Mouse (Mus musculus) left cerebral cortex, postnatal 25 days (tissue): ENCODE results near the gene Phf14. TPM values are rescaled to one million over a fixed set of nuclear protein-coding genes. Genes with fewer than 3 reads are reported as not detected.
"Not testable (repeated sequence)": the region's sequence is repeated elsewhere in the genome, so short reads cannot be mapped to it uniquely, and the experiment has no call there.

Experiments used
- DNase-seq, 2 experiments: peaks; one replicate each; pipeline ENCODE4 v3.0.0; 2022; ENCODE audit warnings: low spot score in 2 of 2, mixed read lengths in 1 of 2
- intact Hi-C: fragments of 180-260 bp; cut with DNase I; formaldehyde crosslinking; loops from one replicate; pipeline ENCODE4 v1.15.1; 2025
- total RNA-seq, 2 experiments: library from RNA; stranded (reverse); gene quantifications; 2 replicates each; pipeline ENCODE4 v1.2.3; 2021

Gene Phf14
- total RNA-seq, 2 experiments from 2014 or later: 92.7 to 94.3 TPM

DNA sequence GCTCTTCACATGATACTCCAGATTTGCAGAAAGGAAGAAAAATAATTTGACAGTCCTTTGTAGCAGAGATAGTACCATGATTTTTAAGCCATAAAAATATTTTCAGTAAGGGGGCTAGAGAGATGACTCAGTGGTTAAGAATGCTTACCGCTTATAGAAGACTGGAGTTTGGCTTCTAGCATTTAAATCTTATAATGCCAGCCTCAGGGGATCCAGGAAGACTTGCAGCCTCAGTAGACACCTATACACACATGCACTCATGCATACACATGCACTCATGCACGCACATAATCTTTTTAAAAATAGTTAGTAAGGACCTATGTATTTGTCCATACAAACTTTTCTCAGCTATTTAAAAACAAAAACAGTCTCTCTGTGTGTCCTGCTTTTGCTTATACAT, 174.5 kb downstream of the Phf14 start:
- no peak for DNase-seq
- intact Hi-C loops: no loop called here

DNA sequence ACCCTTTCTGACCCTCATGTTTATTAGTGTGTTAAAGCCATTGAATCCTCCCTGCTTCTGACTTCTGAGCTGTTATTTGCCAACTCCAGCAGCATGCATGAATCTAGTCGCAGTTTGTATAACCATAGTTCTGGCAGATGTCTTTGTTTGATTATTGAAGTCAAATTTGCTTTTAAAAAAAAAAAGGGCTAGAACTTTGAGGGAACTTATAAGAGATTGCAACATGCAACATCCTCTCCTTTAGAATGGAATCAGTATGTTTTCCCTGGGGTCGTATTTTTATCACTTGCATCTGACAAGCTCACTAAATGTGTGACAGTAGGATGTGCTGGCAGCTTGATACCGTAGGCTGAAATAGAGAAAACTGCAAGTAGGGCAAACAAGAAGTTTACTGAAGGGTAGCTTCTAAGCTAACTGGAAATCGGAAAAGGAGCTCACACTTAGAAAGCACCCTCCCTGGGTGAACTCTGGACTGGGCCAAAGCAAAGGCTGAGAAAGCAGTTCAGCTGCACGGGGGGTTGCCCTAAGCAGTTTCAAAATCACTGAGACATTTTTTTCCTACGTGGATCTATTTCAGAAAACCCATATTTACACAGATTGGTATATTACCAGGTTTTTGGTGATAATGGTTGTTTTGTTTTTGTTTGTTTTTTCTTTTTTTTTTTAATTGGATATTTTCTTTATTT, 175.1 kb downstream of the Phf14 start:
- intact Hi-C loops: no loop called here
- DNase-seq: peak in 1 of 2 experiments; percentile 63

DNA sequence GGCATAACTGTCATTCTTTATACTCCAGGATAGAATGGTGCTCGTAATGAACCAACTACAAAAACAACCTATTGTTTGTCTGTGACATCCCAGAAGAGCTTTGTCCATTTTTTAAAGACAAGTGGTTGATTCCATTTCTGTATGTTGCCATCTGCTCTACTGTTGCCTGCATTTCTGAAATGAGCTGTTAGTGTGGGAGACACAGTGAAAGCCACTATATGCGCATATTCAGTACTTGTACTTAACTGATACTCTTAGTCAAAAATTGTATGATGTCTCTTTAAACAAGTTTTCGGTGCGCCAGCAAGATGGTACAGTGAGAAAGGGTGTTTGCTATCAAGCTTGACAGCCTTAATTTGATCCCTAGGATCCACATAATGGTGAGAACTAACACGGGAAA, 177.1 kb downstream of the Phf14 start:
- peak in 1 of 2 experiments; percentile 76 for DNase-seq

DNA sequence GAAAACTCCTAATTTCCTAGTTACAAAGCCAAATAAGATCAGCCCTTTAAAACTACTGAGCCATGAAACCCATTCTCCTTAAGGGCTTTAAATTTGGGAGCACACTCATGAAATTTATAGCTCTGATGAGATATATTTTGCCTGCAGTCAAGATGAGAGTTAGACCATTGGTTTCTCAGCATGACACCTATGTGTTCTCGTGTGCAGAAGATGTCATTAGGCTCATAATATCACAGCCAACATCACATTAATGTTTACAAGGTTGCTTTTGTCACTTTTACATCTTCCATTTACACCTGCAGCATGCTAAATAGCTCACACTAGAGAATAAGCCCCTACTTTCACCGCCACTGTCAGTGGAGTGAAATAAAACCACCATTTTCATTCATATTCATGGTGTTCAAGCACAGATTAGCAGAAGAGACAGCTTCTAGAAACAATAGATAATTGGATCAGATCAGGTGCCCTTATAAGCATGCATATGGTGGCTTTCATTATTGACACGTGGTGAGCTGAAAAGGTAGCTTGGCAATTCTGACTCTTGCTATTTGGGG, 181.9 kb downstream of the Phf14 start:
- DNase-seq: no peak
- intact Hi-C loops: no loop called here

More for the DNA sequence above, 177.1 kb downstream of the Phf14 start:
- intact Hi-C loops: no loop called here

DNA sequence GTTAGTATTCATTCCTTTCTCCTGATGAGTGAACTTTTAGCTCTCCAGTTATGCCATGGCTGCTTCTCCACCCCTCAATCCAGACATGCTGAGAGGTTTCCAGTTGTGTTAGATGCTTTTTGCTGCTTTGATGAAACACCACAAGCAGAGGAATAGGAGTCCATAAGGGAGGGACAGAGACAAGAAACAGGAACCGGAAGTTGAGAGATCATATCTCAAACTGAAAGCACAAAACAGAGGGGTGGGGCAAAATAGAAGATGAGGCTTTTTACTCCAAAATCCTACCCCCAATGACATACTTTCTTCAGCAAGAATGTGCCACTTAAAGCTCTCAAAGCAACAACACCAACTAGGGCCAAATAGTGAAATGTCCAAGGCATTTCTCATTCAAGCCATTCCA, 188.1 kb downstream of the Phf14 start:
- intact Hi-C loops: no loop called here
- no peak for DNase-seq

DNA sequence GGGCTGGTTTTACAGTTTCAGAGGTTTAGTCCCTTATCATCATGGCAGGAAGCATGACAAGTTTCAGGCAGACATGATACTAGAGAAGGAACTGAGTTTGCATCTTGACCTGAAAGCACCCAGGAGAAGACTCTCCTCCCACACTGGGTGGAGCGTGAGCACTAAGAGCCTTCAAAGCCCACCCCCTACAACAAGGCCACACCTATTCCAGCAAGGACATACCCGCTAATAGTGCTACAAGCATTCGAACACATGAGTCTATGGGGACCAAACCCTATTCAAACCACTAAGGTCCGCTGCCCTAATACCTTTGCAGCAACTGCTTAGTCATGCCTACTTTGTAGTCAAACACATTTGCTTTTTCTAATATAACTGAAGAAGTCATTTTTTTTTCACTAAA, 189.5 kb downstream of the Phf14 start:
- intact Hi-C loops: no loop called here
- no peak for DNase-seq

DNA sequence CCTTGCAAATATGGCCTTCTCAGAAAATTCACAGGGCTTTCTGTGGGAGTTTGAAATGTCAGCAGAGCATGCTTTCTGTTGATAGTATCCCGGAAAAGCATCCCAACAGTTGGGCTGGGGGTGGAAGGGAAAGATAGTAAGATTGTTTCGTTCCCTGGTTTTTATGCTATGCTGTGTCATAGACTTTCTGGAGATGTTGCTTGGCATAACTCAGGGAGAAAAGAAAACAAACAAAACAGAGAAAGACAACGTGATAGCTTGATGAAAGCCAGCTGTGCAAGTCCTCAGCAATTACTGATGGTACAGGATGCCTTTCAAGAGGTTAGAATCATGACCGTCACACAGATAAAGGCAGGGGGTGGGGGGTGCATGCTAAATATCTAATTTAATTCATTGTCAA, 197.5 kb downstream of the Phf14 start:
- intact Hi-C loops: no loop called here
- peak in 1 of 2 experiments; percentile 76 for DNase-seq

DNA sequence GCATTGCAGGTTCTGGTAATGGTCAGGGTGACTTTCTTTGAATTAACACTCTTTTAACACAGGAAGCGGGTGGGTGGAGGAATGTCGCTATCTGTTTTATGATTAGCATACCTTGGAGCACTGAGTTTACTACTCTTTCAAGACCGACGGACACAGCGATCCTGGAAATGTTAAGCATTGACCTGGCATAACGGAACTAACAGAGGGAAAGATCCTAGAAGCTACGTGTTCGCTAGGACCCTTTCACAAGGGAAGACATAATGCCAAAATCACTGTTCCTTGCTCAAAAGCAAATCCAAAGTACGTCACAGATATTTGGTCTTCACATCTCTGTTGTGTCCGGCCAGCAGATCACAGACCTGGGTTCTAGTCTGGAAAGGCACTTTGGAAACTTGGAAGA, 199.7 kb downstream of the Phf14 start:
- no peak for DNase-seq
- intact Hi-C loops: no loop called here

DNA sequence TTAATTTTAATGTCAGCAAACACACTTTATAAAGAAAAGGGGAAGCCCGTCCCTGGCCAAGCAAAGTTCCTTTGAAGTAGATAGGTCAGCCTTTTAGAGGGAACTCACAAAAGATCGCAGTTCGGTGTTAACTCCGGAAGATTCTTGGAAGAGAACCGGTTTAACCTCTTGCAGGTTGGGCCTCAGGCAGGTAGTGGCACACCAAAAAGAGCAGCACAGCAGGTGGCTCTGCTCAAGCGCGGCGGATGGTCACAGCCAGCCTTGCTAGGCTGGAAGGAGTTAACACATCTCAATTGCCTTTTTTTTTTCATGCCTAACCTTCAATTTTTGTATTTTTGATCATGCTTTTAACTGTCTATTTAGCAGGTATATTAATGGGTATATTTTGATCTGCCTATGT, 200.2 kb downstream of the Phf14 start:
- intact Hi-C loops: no loop called here
- no peak for DNase-seq

DNA sequence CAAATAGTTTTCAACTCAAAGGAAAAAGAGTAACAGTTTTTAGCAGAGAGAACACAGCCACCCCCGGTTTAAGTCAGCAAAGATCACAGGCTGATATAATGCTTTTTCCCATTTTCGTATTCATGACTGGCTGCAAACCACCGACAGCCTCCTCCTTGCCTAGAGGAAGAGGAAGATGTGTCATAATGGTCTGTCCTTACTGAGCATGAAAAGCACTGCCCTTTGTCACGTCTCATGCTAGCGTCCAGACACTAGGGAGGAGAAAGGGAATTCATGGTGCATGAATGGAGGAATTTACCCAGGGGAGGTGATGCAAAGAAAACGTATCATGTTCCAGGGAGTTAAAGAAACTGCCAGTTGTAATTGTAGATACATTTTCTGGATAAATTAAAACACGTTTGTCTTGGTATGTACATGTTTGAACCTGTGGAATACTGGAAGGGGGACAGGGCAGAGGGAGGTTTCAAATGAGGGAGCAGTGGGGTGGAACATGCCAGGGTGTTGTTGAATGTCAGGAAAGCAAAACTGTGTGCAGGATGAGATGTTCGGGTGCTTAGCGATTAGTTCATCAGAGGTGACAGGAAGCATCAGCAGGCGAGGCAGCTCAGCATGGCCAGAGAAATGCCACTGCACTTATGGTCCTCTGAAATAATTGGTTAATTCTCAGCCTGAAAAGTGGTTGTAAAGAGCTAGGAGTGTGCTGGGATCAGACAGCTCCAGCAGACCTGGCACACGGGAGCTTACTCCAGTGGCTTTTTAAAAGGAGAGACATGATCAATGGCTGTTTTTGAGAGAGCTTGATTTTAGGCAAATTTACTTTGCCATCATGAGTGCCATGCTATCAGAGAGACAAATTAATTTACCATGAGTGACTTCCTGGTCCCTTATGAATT, 209.6 kb downstream of the Phf14 start:
- intact Hi-C loops: no loop called here
- no peak for DNase-seq

DNA sequence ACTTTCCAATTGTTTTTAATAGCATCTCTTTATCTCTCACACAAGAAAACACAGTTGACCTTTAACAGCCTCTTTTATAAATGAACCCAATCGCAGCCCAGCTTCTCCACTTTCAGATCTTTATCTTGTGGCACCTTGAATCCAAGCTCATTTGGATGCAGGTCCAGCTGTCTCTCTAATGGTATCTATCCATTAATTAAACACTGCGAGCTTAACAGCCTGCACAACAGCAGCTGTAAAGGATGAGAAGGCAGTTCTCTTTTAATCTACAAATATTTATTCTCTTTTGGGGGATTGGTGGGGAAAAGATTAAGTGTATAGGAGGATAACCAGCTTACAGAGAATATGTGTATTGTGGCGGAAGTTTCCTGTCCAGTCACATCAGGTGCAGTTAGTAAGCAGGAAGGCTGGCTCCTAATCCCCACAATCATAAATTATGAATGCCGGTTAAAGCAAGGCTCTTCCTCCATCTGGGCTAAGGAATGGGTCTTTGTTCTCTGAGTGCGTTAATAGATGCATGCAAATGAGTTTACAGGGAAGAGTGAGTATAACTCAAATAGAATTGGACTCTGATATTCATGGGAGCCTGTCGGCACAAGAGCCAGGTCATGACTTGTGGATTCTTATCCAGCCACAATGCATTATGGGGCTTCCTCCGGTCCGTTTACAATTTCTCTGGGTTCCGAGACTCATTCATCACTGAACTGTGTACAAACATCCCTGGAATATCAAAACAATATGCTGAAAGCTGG, 210.4 kb downstream of the Phf14 start:
- intact Hi-C loops: no loop called here
- no peak for DNase-seq

DNA sequence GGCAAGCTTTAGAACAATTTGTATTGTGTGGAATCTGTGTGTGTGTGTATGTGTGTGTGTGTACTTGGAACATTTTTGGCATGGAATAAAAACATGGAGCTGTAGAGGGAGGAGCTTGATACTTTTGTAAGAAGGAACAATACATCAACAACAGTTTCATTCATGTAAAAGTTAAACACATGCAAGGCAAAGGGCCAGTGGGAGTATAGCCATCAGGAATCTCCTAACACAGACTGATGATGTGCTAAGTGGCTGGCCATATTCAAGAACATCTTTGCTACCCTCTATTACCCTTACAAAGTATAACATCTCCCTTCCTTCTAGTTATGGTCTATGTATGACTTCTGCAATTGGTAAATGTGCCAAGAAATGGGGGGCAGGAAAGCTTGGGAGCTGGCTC, 215.2 kb downstream of the Phf14 start:
- DNase-seq: no peak
- intact Hi-C loops: no loop called here

DNA sequence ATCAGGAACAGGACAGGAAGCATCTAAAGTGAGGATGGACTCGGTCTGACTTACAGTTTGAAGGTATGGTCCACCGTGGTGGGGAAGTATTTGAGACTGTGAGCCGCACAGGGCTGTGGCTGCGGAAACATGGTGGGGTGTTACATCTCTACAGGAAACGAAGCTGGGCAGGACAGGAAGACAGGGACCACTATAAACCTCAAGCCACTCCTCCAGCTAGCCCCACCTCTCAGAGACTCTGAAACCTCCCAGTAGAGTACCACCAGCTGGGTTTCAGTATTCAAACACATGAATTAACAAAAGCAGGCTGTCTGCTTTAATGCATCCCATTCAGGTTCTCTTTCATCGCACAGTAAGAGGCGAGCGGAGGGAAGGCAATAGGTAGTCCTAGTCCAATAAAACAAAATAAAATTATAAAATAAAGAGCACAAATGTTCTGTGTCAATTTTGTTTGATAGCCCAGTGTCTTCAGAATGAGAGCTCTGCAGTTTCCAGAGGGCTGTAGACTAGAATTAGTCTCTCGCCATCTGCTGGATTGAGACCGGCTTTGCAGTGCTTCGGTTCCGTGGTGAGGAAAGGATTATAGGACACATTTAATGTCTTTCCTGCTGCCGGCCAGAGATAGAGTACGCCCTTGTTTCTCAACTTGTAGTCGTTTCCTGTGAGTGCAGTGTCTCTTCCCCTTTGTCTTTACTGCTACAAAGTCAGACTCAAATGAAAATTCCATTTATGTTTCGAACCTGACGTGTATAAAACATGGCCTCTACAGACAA, 217.6 kb downstream of the Phf14 start:
- DNase-seq: peak; percentile 65 to 84

DNA sequence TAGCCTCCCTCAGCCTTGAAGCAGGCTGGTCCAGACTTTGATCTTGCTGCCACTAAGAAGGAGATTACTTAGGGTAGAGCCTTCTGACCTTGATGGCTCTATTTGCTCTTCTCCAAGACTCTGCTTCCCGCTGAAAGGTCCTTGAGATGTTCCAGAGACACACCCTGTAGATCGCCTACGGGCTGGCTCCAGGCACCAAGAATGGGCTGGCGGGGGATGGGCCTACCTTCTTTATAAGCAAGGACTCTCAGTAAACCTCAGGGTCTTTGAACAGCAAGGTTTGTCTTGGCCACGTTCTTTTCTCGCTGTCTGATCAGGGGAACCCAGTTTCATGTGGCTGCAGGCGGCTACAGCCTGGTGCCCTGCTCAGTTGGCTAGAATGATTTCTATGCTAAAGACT, 219.0 kb downstream of the Phf14 start:
- intact Hi-C loops: loop anchor here (5.0 kb wide), 1 partner anchor 131 kb away; no protein-coding TSS in a partner anchor
- DNase-seq: not testable (repeated sequence)

More for the DNA sequence above, 217.6 kb downstream of the Phf14 start:
- intact Hi-C loops: loop anchor here (5.0 kb wide), 1 partner anchor 132 kb away; no protein-coding TSS in a partner anchor

DNA sequence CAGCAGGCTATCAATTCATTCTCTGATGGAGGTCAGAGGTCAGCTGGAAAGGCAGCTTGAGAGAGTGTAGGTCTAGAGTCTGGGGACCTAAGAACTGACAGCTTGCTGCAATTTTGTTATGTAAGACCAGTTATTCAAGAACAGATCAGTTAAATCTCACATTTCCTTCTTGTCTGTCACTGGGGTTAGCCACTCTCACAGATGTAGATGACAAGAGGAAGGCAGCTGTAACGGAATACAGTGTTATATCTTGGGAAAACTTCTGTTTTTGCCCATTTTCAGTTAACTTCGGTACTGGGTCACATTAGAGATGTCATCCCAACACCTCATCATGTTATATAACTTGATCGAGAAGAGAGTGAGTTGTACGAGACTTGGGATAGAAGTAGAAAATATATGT, 219.7 kb downstream of the Phf14 start:
- intact Hi-C loops: loop anchor here (5.0 kb wide), 1 partner anchor 130 kb away; no protein-coding TSS in a partner anchor
- no peak for DNase-seq
